Mouse (Mus musculus) ES-E14 (cell line): ENCODE data around the gene Egfr. TPM values are rescaled to one million over a fixed set of nuclear protein-coding genes. Genes with fewer than 3 reads are reported as not detected.

Source experiments
- DNase-seq: peaks from one replicate; pipeline ENCODE4 v3.0.0-alpha.2; 2013; ENCODE audit warnings: low read depth, low spot score
- H3K27ac ChIP-seq: 2 replicates; pipeline ENCODE4 v1.5.1; 2012; ENCODE audit warnings: low read depth, mild to moderate bottlenecking, low read length, moderate library complexity, mixed read lengths; ENCODE audit not compliant: poor library complexity, insufficient read depth, severe bottlenecking
- H3K36me3 ChIP-seq: 2 replicates; pipeline ENCODE4 v1.6.1; 2012; ENCODE audit warnings: mild to moderate bottlenecking, low read length, moderate library complexity, mixed read lengths; ENCODE audit not compliant: control insufficient read depth, poor library complexity, insufficient read depth, severe bottlenecking
- H3K4me1 ChIP-seq, 2 experiments: fragments of 150-350 bp in 1 of 2; sonication (generic) in 1 of 2; 2 replicates each; pipeline ENCODE4 v1.6.1; 2012; ENCODE audit warnings: low read length in 2 of 2, mild to moderate bottlenecking in 1 of 2, mixed read lengths in 1 of 2; ENCODE audit not compliant: control insufficient read depth in 2 of 2, insufficient read depth in 2 of 2, poor library complexity in 1 of 2
- H3K4me3 ChIP-seq, 2 experiments: fragments of 150-350 bp in 1 of 2; sonication (generic) in 1 of 2; 2 replicates each; pipeline ENCODE4 v1.5.1; 2012; ENCODE audit warnings: low read length in 2 of 2, low read depth in 1 of 2, mild to moderate bottlenecking in 1 of 2, mixed read lengths in 1 of 2; ENCODE audit not compliant: insufficient read depth in 1 of 2, poor library complexity in 1 of 2, severe bottlenecking in 1 of 2
- H3K9ac ChIP-seq: 2 replicates; pipeline ENCODE4 v1.6.1; 2012; ENCODE audit warnings: low read depth, mild to moderate bottlenecking, low read length, mixed read lengths; ENCODE audit not compliant: poor library complexity, insufficient read depth, severe bottlenecking
- H3K9me3 ChIP-seq: fragments of 150-350 bp; sonication (generic); 2 replicates; pipeline ENCODE4 v1.6.1; 2012; ENCODE audit warnings: low read depth, mild to moderate bottlenecking, low read length; ENCODE audit not compliant: control insufficient read depth, insufficient read depth
- CHD2 ChIP-seq: IDR thresholded peaks from 2 replicates; pipeline ENCODE4 v1.6.1; 2014; ENCODE audit warnings: mild to moderate bottlenecking, low read depth, low read length, inconsistent platforms
- HCFC1 ChIP-seq: IDR thresholded peaks from 2 replicates; pipeline ENCODE4 v1.6.1; 2012; ENCODE audit warnings: low read length, inconsistent platforms, borderline replicate concordance; ENCODE audit not compliant: insufficient read depth
- MAFK ChIP-seq: IDR thresholded peaks from 2 replicates; pipeline ENCODE4 v1.6.1; 2014; ENCODE audit warnings: mild to moderate bottlenecking, low read depth, low read length, inconsistent platforms; ENCODE audit not compliant: insufficient read depth
- ZC3H11A ChIP-seq: IDR thresholded peaks from 2 replicates; pipeline ENCODE4 v1.6.1; 2012; ENCODE audit warnings: low read depth, mild to moderate bottlenecking, inconsistent platforms, low read length, borderline replicate concordance
- ZNF384 ChIP-seq: IDR thresholded peaks from 2 replicates; pipeline ENCODE4 v1.6.1; 2012; ENCODE audit warnings: low read depth, low read length, inconsistent platforms
- in situ Hi-C, 2 experiments: fragments of 600-800 bp; cut with MboI; formaldehyde crosslinking; loops; one replicate each; pipeline ENCODE4 v1.15.1; 2025; ENCODE audit warnings: low sequenced_read_pairs in 2 of 2, inconsistent platforms in 1 of 2; ENCODE audit not compliant: unreplicated experiment in 2 of 2
- total RNA-seq: library from RNA; depleted of rRNA; stranded (reverse); fragments of 300-350 nt; gene quantifications from 2 replicates; pipeline ENCODE4 v1.2.3, GENCODE M21; 2012

The Egfr gene
- total RNA-seq, 1 experiment: 22.2 TPM

DNA sequence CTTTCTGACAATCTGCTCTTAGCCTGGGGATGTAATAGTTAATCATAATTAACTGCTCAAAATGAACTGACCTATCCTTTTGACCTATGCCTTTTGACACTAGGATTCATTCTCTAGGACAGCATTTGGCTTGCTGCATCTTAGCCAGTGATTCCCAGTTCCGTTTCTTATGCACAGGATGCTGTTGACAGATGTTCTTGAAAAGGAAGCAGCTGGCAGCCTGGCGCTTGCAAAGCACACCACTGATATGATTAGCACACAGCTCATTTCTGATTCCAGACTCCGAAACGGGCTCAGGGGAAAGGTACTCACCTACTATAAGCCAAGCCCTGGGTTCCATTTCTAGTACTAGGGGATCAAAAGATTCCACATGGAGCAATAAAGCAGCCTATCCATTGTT is 20.7 kb downstream of the Egfr start:
- H3K9me3 ChIP-seq: no peaks in the 10 kb centered on the region
- H3K4me3 ChIP-seq: no peak overlapping the region
- no peaks in the 10 kb centered on the region for H3K36me3 ChIP-seq
- in situ Hi-C loops: no loop called here
- H3K27ac ChIP-seq: no peak overlapping the region
- no peaks in the 10 kb centered on the region for H3K4me1 ChIP-seq
- H3K9ac ChIP-seq: no peak overlapping the region
- TF ChIP-seq CHD2: no peak
- no peak for TF ChIP-seq ZC3H11A
- TF ChIP-seq MAFK: no peak
- no peak for TF ChIP-seq ZNF384
- TF ChIP-seq HCFC1: no peak
- DNase-seq: no peak

DNA sequence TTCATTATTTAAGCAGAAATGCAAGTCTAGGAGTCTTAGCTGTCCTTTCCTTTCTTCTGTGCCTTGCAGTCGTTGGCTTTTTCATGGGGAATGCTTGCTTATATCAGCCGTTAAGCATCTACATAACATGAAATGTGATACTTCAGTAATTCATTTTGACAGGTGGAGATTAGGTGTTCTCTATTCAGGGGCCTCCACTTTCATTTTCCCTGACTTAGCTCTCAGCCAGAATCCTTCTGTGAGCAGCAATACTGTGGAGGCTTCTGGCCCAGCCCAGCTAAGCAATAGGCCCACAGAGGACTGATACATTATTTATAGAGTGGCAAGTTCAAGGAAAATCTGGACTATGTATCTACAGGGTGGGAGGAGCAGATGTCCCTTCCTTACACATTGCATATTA is 25.0 kb downstream of the Egfr start:
- DNase-seq: no peak
- H3K36me3 ChIP-seq: no peaks in the 10 kb centered on the region
- H3K4me3 ChIP-seq: no peak overlapping the region
- no peaks in the 10 kb centered on the region for H3K9me3 ChIP-seq
- H3K9ac ChIP-seq: no peak overlapping the region
- in situ Hi-C loops: no loop called here
- H3K27ac ChIP-seq: no peak overlapping the region
- H3K4me1 ChIP-seq: peaks cover 0 to 7% of the 10 kb centered on the region in 2 experiments; a peak in 1 of 4 replicates
- TF ChIP-seq CHD2 (no peak), MAFK (no peak), ZC3H11A (no peak), ZNF384 (no peak), HCFC1 (no peak)

DNA sequence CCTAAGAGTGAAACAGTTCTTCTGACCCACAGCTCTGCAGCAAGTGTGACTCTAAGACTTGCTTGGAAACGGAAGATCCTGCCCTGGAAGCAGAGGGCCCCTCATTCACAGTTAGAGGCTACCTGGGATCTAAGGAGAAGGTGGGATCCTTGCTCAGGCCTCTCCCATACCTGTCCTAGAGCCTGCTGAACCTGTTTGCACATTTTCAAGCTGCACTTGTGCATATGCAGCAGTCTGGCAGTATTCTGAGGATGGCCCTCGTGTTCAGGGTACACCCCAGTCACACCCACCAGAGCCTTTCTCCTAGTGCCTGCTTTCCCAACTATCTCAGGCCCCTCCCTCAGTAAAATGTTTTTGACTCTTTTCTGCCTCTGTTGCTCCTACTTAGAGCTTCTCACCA is 29.6 kb downstream of the Egfr start:
- TF ChIP-seq CHD2 (no peak), ZNF384 (no peak), ZC3H11A (no peak)
- DNase-seq: no peak
- in situ Hi-C loops: no loop called here
- Histone ChIP-seq H3K27ac (no peak overlapping the region), H3K4me3 (no peak overlapping the region), H3K9me3 (no peaks in the 10 kb centered on the region), H3K36me3 (no peaks in the 10 kb centered on the region), H3K9ac (no peak overlapping the region), H3K4me1 (peaks cover 0 to 7% of the 10 kb centered on the region in 2 experiments; a peak in 1 of 4 replicates)

DNA sequence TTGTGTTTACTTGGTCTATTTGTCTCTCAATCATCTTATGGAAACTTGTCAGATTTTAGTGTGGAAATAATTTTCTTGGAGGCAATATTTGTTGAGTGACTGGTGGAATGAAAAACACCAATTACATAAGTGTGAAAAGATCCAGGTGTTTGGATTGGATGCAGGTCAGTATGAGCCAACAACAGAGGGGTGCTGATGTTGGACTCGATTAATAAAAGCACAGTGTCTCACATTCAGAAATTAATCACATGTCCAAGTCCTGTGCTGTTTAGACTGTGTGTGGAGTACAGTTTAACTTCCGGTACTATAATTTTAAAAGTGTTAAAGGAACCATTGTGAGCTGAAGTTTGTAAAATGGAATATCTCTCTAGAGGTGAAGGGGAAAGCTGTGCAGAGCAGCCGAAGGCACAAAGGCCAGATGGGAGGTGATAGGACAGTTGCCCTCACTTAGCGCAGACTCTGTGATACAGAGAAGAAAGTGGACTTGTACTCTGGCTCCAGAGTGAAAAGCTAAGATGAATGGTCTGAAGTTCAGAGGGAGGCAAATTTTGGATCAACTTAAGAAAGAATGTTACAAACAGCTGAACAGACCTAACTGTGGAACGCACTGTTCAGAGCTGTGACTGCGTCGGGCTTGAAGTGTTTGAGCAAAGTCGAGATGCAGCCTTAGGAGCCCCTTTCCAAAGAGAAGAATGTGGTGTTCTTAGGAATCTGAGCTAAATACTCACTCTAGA is 32.1 kb downstream of the Egfr start:
- Histone ChIP-seq H3K4me3 (no peak overlapping the region), H3K9ac (no peak overlapping the region), H3K9me3 (no peaks in the 10 kb centered on the region), H3K4me1 (peaks cover 0 to 7% of the 10 kb centered on the region in 2 experiments; a peak in 1 of 4 replicates), H3K27ac (no peak overlapping the region), H3K36me3 (no peaks in the 10 kb centered on the region)
- in situ Hi-C loops: no loop called here
- TF ChIP-seq HCFC1: no peak
- TF ChIP-seq CHD2: no peak
- TF ChIP-seq ZC3H11A: no peak
- no peak for TF ChIP-seq ZNF384
- no peak for TF ChIP-seq MAFK
- DNase-seq: no peak
